Mouse (Mus musculus) CD4-positive, CD25-positive, alpha-beta regulatory T cell, adult 4 months (primary cell): Measurements from ENCODE around the gene 1700017D01Rik. TPM values are rescaled to one million over a fixed set of nuclear protein-coding genes. Genes with fewer than 3 reads are reported as not detected.

ENCODE experiments used
- polyA plus RNA-seq, 2 experiments: library from polyadenylated mRNA; unstranded; fragments of 100-300 nt; shearing (Covaris generic); gene quantifications; one replicate each; pipeline ENCODE4 v1.2.1; 2017

1700017D01Rik gene
- polyA plus RNA-seq, 2 experiments from 2014 or later = not detected

Other genes starting within 250 kb of the 1700017D01Rik start
- gene Tmem109, start 248.9 kb downstream of the 1700017D01Rik start, polyA plus RNA-seq = 10 to 100 TPM; 57.5 to 82.3 TPM
- gene Prpf19, start 235.6 kb downstream of the 1700017D01Rik start, polyA plus RNA-seq = 10 to 100 TPM; 10.4 to 24.8 TPM
- gene Zp1, start 210.2 kb downstream of the 1700017D01Rik start, polyA plus RNA-seq = not detected
- not detected for gene Ptgdr2, start 193.7 kb downstream of the 1700017D01Rik start, polyA plus RNA-seq
- gene Ccdc86, start 181.6 kb downstream of the 1700017D01Rik start, polyA plus RNA-seq = 10 to 100 TPM in 1 of 2 experiments, 1 to 10 TPM in 1; 8.8 to 11.7 TPM
- gene Ms4a10, start 156.2 kb downstream of the 1700017D01Rik start, polyA plus RNA-seq = not detected
- gene Ms4a15, start 137.6 kb downstream of the 1700017D01Rik start, polyA plus RNA-seq = under 1 TPM in 1 of 2 experiments, not detected in 1; 0.31 TPM
- gene Ms4a18, start 112.8 kb downstream of the 1700017D01Rik start, polyA plus RNA-seq = not detected
- gene Ms4a8a, start 49.8 kb downstream of the 1700017D01Rik start, polyA plus RNA-seq = not detected
- not detected for gene 1700025F22Rik, start 34.4 kb upstream of the 1700017D01Rik start, polyA plus RNA-seq
- not detected for gene Ms4a13, start 65.9 kb upstream of the 1700017D01Rik start, polyA plus RNA-seq
- not detected for gene Ms4a12, start 101.6 kb upstream of the 1700017D01Rik start, polyA plus RNA-seq
- 10 to 100 TPM in 1 of 2 experiments, under 1 TPM in 1; 0.12 to 21.1 TPM for gene Ms4a1, start 135.4 kb upstream of the 1700017D01Rik start, polyA plus RNA-seq
- not detected for gene Ms4a5, start 153.0 kb upstream of the 1700017D01Rik start, polyA plus RNA-seq
- gene Ms4a14, start 183.6 kb upstream of the 1700017D01Rik start, polyA plus RNA-seq = not detected
- gene Ms4a7, start 205.3 kb upstream of the 1700017D01Rik start, polyA plus RNA-seq = not detected
- gene Ms4a4a, start 244.6 kb upstream of the 1700017D01Rik start, polyA plus RNA-seq = 1 to 10 TPM in 1 of 2 experiments, under 1 TPM in 1; 0.84 to 1.8 TPM